Mouse (Mus musculus): Measurements from ENCODE around the gene Msl1.

DNA sequence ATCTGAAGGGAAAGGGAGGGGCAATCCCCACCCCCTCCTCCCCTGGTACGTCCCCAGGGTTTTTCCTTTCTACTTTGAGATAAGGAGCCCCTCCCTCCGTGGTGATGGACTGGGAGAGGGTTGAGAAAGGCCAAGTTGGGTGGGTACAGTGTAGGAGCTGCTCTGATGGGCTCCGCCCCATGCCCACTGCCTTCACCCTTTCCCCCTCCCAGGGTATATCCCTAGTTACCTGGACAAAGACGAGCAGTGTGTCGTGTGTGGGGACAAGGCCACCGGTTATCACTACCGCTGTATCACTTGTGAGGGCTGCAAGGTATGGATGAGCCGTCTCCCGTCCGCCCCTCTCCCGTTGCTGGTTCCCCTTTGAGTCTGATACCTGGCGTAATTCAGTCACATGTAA, 38.6 kb upstream of the Msl1 start:
- TF ChIP-seq CTCF (IDR thresholded peaks at IDR 0.05; ENCODE audit: low read depth) (no peak), EP300 (optimal IDR thresholded peaks at IDR 0.05) (no peak)

Measured in stomach, postnatal 0 days (tissue).